Mouse (Mus musculus) B cell, adult (primary cell): ENCODE measurements around the gene Cldn1. TPM values are rescaled to one million over a fixed set of nuclear protein-coding genes. Genes with fewer than 3 reads are reported as not detected.

Experiments used
- total RNA-seq: library from RNA; stranded (reverse); gene quantifications from 4 replicates; pipeline ENCODE4 v1.2.4, GENCODE M21; 2023; ENCODE audit not compliant: inconsistent age

Cldn1 gene
- total RNA-seq, result not detected in 4 replicates

GRCm38 (mm10) chr16:26371325-26372053 is at the start of gene Cldn1:
Gene Cldn1 (minus strand): TSS chr16:26371841.

Other genes with a start within 250 kb of the Cldn1 start
- not detected in 4 replicates for gene Cldn16, start 91.3 kb upstream of the Cldn1 start, total RNA-seq
- gene Tmem207, start 154.9 kb upstream of the Cldn1 start, total RNA-seq, result not detected in 4 replicates
- 9.1 to 11.7 TPM (median 9.4 TPM) in 4 replicates for gene Il1rap, start 209.9 kb upstream of the Cldn1 start, total RNA-seq